Mouse (Mus musculus) liver, adult 2 months (tissue): ENCODE measurements around the gene Xylt2.

Source experiments
- CTCF ChIP-seq: fragments of 200-500 bp; IDR thresholded peaks from 2 replicates; pipeline ENCODE4 v1.5.1; 2011; ENCODE audit warnings: low read depth, low read length, control low read depth
- POLR2A ChIP-seq: fragments of 200-500 bp; IDR thresholded peaks from 2 replicates; pipeline ENCODE4 v1.6.1; 2011; ENCODE audit warnings: low read length, control low read depth; ENCODE audit not compliant: insufficient read depth; ENCODE audit errors: extremely low read depth

DNA sequence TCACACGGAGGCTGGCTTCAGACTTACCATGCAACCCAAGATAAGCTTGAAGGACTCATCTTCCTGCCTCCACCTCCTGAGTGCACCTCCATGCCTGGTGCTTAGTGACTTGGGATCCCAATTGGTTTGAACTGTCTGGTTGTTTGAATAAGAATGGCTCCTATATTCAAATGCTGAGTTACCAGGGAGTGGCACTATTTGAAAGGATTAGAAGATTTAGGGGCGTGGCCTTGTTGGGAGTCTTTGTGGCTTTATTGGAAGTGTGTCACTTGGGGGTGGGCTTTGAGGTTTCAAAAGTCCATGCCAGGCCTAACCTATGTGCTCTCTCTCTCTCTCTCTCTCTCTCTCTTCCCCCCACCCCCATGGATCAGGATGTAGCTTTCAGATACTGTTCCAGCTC is 59.7 kb downstream of the Xylt2 start:
- TF ChIP-seq POLR2A (no peak), CTCF (no peak)
